Mouse (Mus musculus): ENCODE results near the gene Slc26a11. TPM values are rescaled to one million over a fixed set of nuclear protein-coding genes. Genes with fewer than 3 reads are reported as not detected.

Slc26a11 gene
- polyA plus RNA-seq (2015; fragmentation: Nextera tagmentation; extraction: Ambion mirVana), result 4.3 and 5.0 TPM in 2 replicates

DNA sequence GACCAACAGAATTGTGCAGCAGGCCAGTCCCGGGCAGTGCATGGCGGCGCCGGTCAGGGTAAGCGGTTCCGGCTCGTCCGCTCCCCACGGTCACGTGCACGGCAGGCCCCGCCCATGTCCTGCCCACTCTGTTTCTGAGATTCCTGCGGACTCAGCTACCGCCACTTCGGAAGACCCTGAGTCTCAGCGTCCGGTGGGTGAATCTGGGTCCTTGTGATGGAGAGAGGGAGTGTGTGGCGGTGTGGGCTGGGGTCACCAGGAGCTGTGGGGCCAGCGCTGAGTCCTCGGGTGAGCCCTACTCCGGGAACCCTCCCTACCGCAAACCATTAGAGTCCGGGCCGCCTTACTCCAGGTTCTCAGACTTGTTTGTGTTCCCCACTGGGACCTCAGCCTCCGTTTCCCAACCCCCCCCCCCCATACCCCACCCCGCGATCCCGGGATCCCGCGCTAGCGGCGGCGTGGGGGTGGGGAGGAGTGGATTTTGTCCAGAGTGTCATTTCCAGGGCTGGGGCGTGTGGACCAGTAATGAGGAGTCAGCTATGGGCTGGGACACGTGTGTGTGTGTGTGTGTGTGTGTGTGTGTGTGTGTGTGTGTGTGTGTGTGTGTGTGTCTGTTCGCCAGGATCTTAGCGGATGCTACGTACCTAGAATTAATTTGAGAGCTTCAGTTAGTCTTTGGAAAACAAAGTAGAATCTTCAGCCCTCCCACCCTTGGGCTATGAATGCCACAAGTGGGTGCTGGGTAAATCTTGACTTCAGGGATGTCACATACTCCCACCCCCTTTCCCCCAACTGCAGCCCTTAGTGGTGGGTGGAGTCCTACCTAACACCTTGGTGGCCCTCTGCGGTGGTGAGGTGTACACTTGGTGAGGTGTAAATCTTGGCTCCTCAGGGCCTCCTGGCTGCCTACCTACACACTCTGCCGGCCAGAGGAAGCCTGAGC lies at the start of gene Slc26a11, which contains the start of gene Sgsh:
Gene Slc26a11 (plus strand): TSS at position 115 of the 943 bp plus-strand sequence.
Gene Sgsh (minus strand): TSS at position 94 of the 943 bp plus-strand sequence.
- no peaks in the 10 kb centered on the region for H3K9me3 ChIP-seq
- H3K4me3 ChIP-seq (replicated peaks), result peak within 1 kb of the TSS; percentile 70
- H3K4me1 ChIP-seq (replicated peaks), result peaks cover 20% of the 10 kb centered on the region
- ATAC-seq, result peak; percentile 95
- peak within 1 kb of the TSS; percentile 92 for H3K4me2 ChIP-seq (replicated peaks)
- H3K36me3 ChIP-seq, result no peaks in the 10 kb centered on the region
- WGBS, result 2% methylated on average over 40 of the region's 40 CpGs
- no peaks in the 10 kb centered on the region for H3K27me3 ChIP-seq
- H3K27ac ChIP-seq, result peak within 1 kb of the TSS; percentile 47; the same call in 1 of the 2 replicates
- H3K9ac ChIP-seq (replicated peaks), result peak within 1 kb of the TSS; percentile 76

DNA sequence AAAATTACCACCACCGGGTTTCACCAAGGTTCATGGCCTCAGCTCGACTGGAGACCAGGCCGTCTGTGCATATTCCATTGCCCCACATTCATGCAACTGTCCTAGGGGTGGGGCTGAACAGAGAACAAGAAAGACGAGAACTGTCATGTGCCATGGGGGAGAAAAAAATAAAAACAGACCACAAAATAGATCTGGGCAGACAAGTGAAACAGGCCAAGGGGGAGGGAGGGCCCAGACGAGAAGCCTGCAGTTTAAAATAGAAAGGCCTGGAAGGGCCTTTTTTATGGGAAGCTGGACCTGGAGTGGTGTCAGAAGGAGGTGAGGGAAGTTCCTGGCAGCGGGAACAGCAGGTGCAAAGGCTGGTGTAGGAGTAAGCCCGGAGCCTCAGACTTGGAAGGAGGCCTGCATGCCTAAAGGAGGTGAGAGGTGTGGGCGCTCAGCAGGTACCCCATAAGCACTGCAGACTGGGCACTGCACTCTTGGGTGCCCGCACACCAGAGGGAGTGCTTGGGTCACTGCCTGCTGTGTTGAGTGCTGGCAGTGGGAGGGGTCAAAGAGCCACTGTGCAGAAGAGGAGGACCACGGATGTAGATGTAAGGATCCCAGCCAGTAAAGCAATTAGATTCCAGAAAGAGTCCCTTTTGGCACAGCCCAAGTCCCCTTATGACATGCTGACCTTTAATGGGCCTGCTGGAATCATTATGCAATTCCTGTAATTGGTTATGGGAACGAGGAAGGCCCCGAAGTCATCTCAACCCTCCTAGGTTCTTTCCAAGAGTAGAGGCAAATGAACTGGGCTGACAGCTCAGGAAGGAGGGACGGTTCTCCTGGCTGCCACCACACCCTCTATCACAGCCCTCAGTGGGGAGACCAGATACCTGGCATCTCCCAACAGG lies 48.3 kb upstream of the Slc26a11 start:
- no peak for ATAC-seq
- 0 out of 2 replicates have a peak, but pooled peaks cover 4% of the 10 kb centered on the region for H3K4me1 ChIP-seq (replicated peaks)
- no peaks in the 10 kb centered on the region for H3K36me3 ChIP-seq
- 61% methylated on average over 13 of the region's 13 CpGs for WGBS
- H3K9ac ChIP-seq (replicated peaks), result no peak overlapping the region
- no peak overlapping the region for H3K27ac ChIP-seq
- no peak overlapping the region for H3K4me2 ChIP-seq (replicated peaks)
- peaks cover 3% of the 10 kb centered on the region; the same call in 1 of the 2 replicates for H3K27me3 ChIP-seq
- no peaks in the 10 kb centered on the region for H3K9me3 ChIP-seq
- no peak overlapping the region for H3K4me3 ChIP-seq (replicated peaks)

DNA sequence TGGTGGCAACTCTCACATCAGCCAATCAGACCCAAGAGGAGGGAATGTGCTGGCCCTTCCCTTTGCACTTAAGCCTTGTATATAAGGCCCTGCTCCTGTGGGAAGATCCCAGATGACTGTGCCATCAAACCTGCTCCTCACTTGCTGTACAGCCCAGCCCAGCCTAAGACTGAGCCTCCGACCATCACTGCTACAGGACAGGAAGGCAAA lies 47.8 kb upstream of the Slc26a11 start, which contains the start of gene Card14:
Gene Card14 (plus strand): TSS at position 111 of the 210 bp plus-strand sequence.
- 0 out of 2 replicates have a peak, but pooled peaks cover 4% of the 10 kb centered on the region for H3K4me1 ChIP-seq (replicated peaks)
- ATAC-seq, result no peak
- H3K27me3 ChIP-seq, result peaks cover 3% of the 10 kb centered on the region; the same call in 1 of the 2 replicates
- no peaks in the 10 kb centered on the region for H3K9me3 ChIP-seq
- 61% methylated on average over 1 of the region's 1 CpGs for WGBS
- no peak within 1 kb of the TSS for H3K4me2 ChIP-seq (replicated peaks)
- H3K27ac ChIP-seq, result no peak within 1 kb of the TSS
- H3K36me3 ChIP-seq, result no peaks in the 10 kb centered on the region
- H3K9ac ChIP-seq (replicated peaks), result no peak within 1 kb of the TSS; the same call in 1 of the 2 replicates
- H3K4me3 ChIP-seq (replicated peaks), result no peak within 1 kb of the TSS

DNA sequence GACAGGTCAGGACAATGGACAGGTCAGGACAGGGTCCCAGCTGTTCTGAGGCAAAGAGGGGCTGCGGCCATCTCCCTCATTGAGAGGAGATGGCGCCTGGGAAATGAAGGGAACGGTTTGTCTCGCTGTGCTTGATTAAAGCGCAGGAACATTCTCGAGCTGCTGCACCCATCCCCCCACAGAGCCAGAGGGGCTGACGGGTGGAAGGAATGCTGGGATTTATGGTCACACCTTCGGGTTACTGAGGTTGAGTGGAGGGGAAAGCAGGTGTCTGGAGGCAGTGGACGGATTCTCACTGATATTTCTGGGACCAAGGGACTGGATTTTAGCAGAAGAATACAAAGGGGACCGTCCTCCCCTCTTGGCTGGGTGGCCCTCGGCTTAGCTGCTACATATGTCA lies 47.4 kb upstream of the Slc26a11 start:
- WGBS, result 35% methylated on average over 11 of the region's 11 CpGs
- Histone ChIP-seq H3K4me1 (replicated peaks) (0 out of 2 replicates have a peak, but pooled peaks cover 4% of the 10 kb centered on the region), H3K36me3 (no peaks in the 10 kb centered on the region), H3K4me2 (replicated peaks) (no peak overlapping the region), H3K27me3 (peaks cover 3% of the 10 kb centered on the region; the same call in 1 of the 2 replicates), H3K9ac (replicated peaks) (no peak overlapping the region; the same call in 1 of the 2 replicates), H3K9me3 (no peaks in the 10 kb centered on the region), H3K4me3 (replicated peaks) (no peak overlapping the region), H3K27ac (no peak overlapping the region)
- ATAC-seq, result no peak

DNA sequence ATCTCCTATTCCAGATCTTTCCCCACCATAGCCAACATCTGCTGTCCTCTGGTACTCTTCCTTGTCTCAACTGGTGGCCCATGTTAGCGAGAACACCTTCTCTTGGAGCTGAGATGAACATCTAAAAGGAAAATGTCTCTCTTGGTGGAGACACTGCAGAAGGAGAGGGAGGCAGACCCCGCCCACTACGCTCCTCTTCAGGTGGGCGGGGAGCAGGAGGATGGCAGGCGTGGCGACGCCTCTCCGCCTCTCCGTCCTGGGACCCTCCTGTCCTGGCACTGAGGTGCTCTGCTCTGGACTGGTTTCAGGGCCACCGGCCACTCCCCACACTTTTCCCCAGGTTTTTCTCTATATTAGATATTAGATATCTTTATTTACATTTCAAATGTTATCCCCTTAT lies 44.7 kb upstream of the Slc26a11 start:
- Histone ChIP-seq H3K4me3 (replicated peaks) (no peak overlapping the region), H3K27me3 (no peaks in the 10 kb centered on the region; the same call in 1 of the 2 replicates), H3K9ac (replicated peaks) (no peak overlapping the region), H3K36me3 (no peaks in the 10 kb centered on the region), H3K9me3 (no peaks in the 10 kb centered on the region), H3K4me1 (replicated peaks) (0 out of 2 replicates have a peak, but pooled peaks cover 4% of the 10 kb centered on the region), H3K4me2 (replicated peaks) (no peak overlapping the region), H3K27ac (no peak overlapping the region)
- 16% methylated on average over 10 of the region's 10 CpGs for WGBS
- ATAC-seq, result no peak

DNA sequence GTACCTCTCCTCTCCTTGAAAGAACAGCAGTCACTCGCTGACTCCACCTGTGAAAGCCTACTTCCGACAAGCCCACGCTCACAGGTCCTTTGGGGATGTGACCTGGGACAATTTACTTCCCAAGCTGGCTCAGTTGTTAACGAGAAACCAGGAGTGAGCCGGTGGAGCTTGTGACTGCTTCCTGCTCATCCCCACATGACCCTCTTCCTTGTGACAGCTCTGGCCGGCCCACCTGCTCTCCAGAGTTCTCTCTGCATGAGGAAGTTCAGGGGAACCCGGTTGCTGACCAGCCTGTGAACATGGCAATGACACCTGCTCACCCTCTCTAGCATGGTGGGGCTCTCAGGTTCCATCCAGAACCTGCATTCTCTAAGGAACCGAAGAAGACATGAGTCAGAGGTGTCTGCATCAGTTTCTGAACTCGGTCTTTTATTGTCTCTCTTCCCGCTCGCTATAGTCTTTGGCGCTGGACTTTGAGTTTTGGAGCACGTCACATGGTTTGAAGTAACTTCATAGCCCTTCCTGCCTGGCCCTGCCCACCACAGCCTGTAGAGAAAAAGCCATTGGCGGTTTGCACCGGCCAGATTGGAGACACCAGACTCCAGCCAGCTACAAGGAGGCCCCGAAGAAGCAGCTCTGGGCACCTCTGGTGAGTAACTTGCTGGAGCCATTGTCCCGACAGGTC lies 41.0 kb upstream of the Slc26a11 start:
- 85% methylated on average over 17 of the region's 17 CpGs for WGBS
- Histone ChIP-seq H3K4me3 (replicated peaks) (no peak overlapping the region), H3K4me1 (replicated peaks) (no peaks in the 10 kb centered on the region), H3K36me3 (no peaks in the 10 kb centered on the region), H3K4me2 (replicated peaks) (no peak overlapping the region), H3K27ac (no peak overlapping the region), H3K27me3 (no peaks in the 10 kb centered on the region; the same call in 1 of the 2 replicates), H3K9me3 (no peaks in the 10 kb centered on the region), H3K9ac (replicated peaks) (no peak overlapping the region)
- ATAC-seq, result no peak

DNA sequence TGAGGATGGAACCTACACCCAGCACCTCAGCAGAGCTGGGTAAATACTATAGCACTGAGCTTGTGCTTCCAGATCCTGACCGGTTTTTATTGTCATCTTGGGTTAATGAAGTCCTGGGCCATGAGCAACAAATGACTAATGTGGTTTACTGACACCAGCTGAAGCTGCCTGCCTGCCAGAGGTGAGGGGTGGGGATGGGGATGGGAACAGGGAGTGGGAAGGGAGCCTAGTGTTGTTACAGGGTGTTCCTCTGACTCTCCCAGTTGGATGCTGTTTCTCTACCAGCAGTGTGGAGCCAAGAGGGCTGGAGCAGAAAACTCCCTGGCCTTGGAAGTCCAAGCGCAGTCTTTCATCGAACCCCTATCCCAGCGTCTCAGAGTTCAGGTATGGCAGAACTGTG lies 38.6 kb upstream of the Slc26a11 start:
- Histone ChIP-seq H3K27ac (no peak overlapping the region), H3K9ac (replicated peaks) (no peak overlapping the region), H3K36me3 (no peaks in the 10 kb centered on the region), H3K27me3 (no peaks in the 10 kb centered on the region), H3K4me1 (replicated peaks) (no peaks in the 10 kb centered on the region), H3K4me2 (replicated peaks) (no peak overlapping the region), H3K4me3 (replicated peaks) (no peak overlapping the region), H3K9me3 (no peaks in the 10 kb centered on the region)
- 88% methylated on average over 4 of the region's 4 CpGs for WGBS
- no peak for ATAC-seq

DNA sequence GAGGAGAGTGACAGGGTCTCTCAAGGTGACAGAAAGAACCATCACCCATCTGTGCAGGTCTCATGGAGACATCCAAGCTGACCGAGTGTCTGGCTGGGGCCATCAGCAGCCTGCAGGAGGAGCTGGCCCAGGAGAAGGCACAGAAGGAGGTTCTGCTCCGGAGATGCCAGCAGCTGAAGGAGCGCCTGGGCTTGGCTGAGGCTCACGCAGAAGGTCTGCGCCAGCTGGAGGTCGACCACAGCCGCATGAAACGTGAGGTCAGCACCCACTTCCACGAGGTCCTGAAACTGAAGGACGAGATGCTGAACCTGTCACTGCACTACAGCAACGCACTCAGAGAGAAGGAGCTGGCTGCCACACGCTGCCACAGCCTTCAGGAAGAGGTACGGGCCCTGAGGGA lies 32.8 kb upstream of the Slc26a11 start:
- no peak overlapping the region for H3K27ac ChIP-seq
- no peaks in the 10 kb centered on the region for H3K4me1 ChIP-seq (replicated peaks)
- H3K4me2 ChIP-seq (replicated peaks), result no peak overlapping the region
- no peaks in the 10 kb centered on the region for H3K36me3 ChIP-seq
- no peaks in the 10 kb centered on the region for H3K9me3 ChIP-seq
- H3K27me3 ChIP-seq, result no peaks in the 10 kb centered on the region
- WGBS, result 82% methylated on average over 13 of the region's 13 CpGs
- no peak overlapping the region for H3K4me3 ChIP-seq (replicated peaks)
- no peak for ATAC-seq
- no peak overlapping the region for H3K9ac ChIP-seq (replicated peaks)

DNA sequence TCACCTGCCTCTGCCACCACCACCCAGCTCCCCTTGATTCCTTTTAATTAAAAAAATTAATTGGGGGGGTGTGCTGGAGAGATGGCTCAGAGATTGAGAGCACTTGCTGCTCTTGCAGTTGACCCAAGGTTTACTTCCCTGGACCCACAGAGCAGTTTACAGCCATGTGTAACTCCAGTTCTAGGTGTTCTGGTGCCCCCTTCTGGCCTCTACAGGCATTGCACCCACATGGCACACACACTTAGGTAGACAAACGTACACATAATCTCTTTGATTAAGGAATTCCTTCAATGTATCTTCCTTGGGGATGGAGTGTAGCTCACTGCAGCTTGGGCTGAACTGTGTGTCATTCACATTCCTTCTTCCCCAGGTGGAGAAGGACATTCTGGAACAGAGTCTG lies 30.3 kb upstream of the Slc26a11 start:
- Histone ChIP-seq H3K9me3 (no peaks in the 10 kb centered on the region), H3K36me3 (no peaks in the 10 kb centered on the region), H3K4me2 (replicated peaks) (no peak overlapping the region), H3K9ac (replicated peaks) (no peak overlapping the region), H3K27ac (no peak overlapping the region), H3K4me3 (replicated peaks) (no peak overlapping the region), H3K27me3 (peaks cover 4% of the 10 kb centered on the region; the same call in 1 of the 2 replicates), H3K4me1 (replicated peaks) (no peaks in the 10 kb centered on the region)
- ATAC-seq, result no peak
- WGBS, result 85% methylated on average over 1 of the region's 1 CpGs

DNA sequence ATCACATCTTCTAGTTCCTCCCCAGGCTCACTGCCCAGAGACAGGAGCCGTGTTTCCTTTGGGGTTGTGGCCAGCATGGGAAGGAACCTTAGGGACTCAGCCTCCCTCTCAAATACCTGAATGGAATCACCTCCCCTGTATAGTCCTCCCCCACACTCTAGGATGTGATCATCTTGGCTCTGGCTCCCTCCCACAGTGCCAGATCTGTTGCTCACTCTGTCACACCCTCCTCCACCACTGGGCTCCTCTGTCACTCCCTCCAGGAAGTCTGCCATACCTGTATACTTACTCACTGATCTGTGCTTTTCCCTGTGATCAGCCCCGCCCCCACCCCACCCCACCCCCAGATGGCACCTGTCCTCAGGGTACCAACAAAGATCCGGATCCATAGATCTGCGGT lies 24.8 kb upstream of the Slc26a11 start:
- no peak overlapping the region for H3K4me3 ChIP-seq (replicated peaks)
- WGBS, result 54% methylated on average over 4 of the region's 4 CpGs
- no peak overlapping the region for H3K27ac ChIP-seq
- no peaks in the 10 kb centered on the region for H3K9me3 ChIP-seq
- H3K27me3 ChIP-seq, result peaks cover 4% of the 10 kb centered on the region; the same call in 1 of the 2 replicates
- H3K4me1 ChIP-seq (replicated peaks), result no peaks in the 10 kb centered on the region
- no peak for ATAC-seq
- no peak overlapping the region for H3K9ac ChIP-seq (replicated peaks)
- no peak overlapping the region for H3K4me2 ChIP-seq (replicated peaks)
- no peaks in the 10 kb centered on the region for H3K36me3 ChIP-seq

DNA sequence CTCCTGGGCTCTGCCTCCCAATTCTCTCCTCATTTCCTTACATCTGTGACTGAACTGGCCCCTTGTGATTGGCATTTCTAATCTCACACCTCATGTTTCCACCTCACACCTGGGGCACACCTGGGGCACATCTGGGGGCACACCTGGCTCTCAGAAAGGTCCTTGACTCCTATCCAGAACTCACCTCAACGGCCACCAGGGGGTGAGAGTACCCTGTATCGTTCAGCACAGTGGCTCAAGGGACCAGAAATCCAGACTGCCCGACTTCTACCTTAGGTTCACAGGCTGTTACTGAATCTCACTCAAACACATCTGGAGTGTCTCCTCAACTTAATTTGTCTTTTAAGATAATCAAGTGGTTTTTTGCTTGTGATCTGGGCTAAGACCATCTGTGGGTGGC lies 23.4 kb upstream of the Slc26a11 start:
- H3K36me3 ChIP-seq, result no peaks in the 10 kb centered on the region
- no peaks in the 10 kb centered on the region for H3K4me1 ChIP-seq (replicated peaks)
- H3K27ac ChIP-seq, result no peak overlapping the region
- H3K4me3 ChIP-seq (replicated peaks), result no peak overlapping the region
- 45% methylated on average over 3 of the region's 3 CpGs for WGBS
- no peaks in the 10 kb centered on the region for H3K9me3 ChIP-seq
- no peak for ATAC-seq
- H3K9ac ChIP-seq (replicated peaks), result no peak overlapping the region
- no peak overlapping the region for H3K4me2 ChIP-seq (replicated peaks)
- H3K27me3 ChIP-seq, result peaks cover 7% of the 10 kb centered on the region; the same call in 1 of the 2 replicates
